In the genomic region with DNA sequence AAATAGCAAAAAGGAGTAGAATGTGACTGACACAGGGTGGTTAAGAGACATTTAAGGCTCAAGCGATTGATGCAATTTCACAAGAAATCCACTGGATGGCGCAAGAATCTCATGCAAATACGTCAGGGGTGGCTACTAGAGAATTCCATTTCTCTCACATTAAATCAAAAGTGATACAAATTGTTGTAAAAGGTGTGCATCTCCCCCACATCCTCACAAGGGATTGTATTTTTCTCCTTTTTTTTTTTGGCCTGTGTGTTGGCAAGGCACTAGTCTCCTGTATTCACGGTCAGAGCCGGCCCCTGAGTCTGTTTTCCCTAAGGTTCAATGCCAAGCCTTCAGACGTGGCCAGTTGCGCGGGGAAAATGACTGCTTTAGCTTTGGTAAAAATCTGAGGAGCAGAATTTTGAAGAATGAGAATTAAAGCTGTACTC, we compare ENCODE assay signal across 8 mouse cellular contexts.
A peak's percentile ranks its signal among the peaks of the same experiment; 100 is the strongest.
DNase-seq lines count a peak whose midpoint lies in the region; ATAC-seq and TF ChIP-seq lines count a peak whose summit lies in the region.

No protein-coding gene starts in this region.

- no peaks in the 10 kb centered on the region for H3K79me2 ChIP-seq in C2C12 (ENCODE audit: control insufficient read depth, insufficient read depth)

- WGBS in heart, postnatal 0 days, result 48% methylated on average over 8 of the region's 8 CpGs
- WGBS in heart, embryonic 12.5 days, result 43% methylated on average over 8 of the region's 8 CpGs
- WGBS in hindbrain, postnatal 0 days, result 16% methylated on average over 8 of the region's 8 CpGs

- no peak for ATAC-seq in heart, postnatal 0 days (ENCODE audit: insufficient read depth, low read depth)
- ATAC-seq in heart, embryonic 12.5 days (ENCODE audit: insufficient number of reproducible peaks, low FRiP score), result no peak
- ATAC-seq in hindbrain, postnatal 0 days, result peak; percentile 56
- no peak for ATAC-seq in erythroblast, adult 5-6 weeks (replicated peaks; ENCODE audit: low FRiP score, poor library complexity, severe bottlenecking)

- no peak overlapping the region for H3K4me3 ChIP-seq in heart, postnatal 0 days (ENCODE audit: low read depth, low read length)
- no peak overlapping the region for H3K4me3 ChIP-seq in heart, embryonic 12.5 days
- no peak overlapping the region for H3K4me3 ChIP-seq in C2C12 (ENCODE audit: insufficient read depth, poor library complexity, severe bottlenecking)
- 0 out of 2 replicates have a peak overlapping the region, but pooled peaks have one; percentile 8 for H3K4me3 ChIP-seq in hindbrain, postnatal 0 days (ENCODE audit: low read length)

- no peak overlapping the region for H3ac ChIP-seq in C2C12 (ENCODE audit: control insufficient read depth, insufficient read length, low read depth)

- H3K27me3 ChIP-seq in heart, postnatal 0 days (ENCODE audit: control insufficient read depth, insufficient read depth, low read length), result no peaks in the 10 kb centered on the region
- no peaks in the 10 kb centered on the region for H3K27me3 ChIP-seq in heart, embryonic 12.5 days (replicated peaks)
- H3K27me3 ChIP-seq in C2C12 (ENCODE audit: control insufficient read depth, insufficient read depth, insufficient read length), result no peaks in the 10 kb centered on the region
- H3K27me3 ChIP-seq in hindbrain, postnatal 0 days (ENCODE audit: insufficient read depth, low read length), result no peaks in the 10 kb centered on the region

- no peak overlapping the region for H3K9ac ChIP-seq in heart, postnatal 0 days (replicated peaks; ENCODE audit: low read depth, low read length)
- no peak overlapping the region for H3K9ac ChIP-seq in heart, embryonic 12.5 days
- H3K9ac ChIP-seq in hindbrain, postnatal 0 days (replicated peaks; ENCODE audit: low read length), result no peak overlapping the region

- peak; percentile 76 for TF ChIP-seq CTCF in heart, postnatal 0 days (IDR thresholded peaks at IDR 0.05; ENCODE audit: low read depth)
- TF ChIP-seq CTCF in C2C12 (IDR thresholded peaks at IDR 0.05; ENCODE audit: control insufficient read depth, insufficient read depth, insufficient read length), result peak; percentile 9
- peak; percentile 85 for TF ChIP-seq CTCF in hindbrain, postnatal 0 days (IDR thresholded peaks at IDR 0.05; ENCODE audit: low read depth)

- no peaks in the 10 kb centered on the region for H3K9me3 ChIP-seq in heart, postnatal 0 days (replicated peaks; ENCODE audit: control insufficient read depth, low read length)
- H3K9me3 ChIP-seq in heart, embryonic 12.5 days (replicated peaks), result no peaks in the 10 kb centered on the region
- no peaks in the 10 kb centered on the region for H3K9me3 ChIP-seq in hindbrain, postnatal 0 days (ENCODE audit: low read length)

- no peaks in the 10 kb centered on the region for H3K79me3 ChIP-seq in C2C12 (ENCODE audit: low read depth)

- H3K27ac ChIP-seq in heart, postnatal 0 days (ENCODE audit: low read depth), result no peak overlapping the region
- H3K27ac ChIP-seq in heart, embryonic 12.5 days (ENCODE audit: poor library complexity, severe bottlenecking), result no peak overlapping the region
- H3K27ac ChIP-seq in hindbrain, postnatal 0 days, result no peak overlapping the region

- no peaks in the 10 kb centered on the region for H3K4me1 ChIP-seq in heart, postnatal 0 days (ENCODE audit: control insufficient read depth, insufficient read depth)
- H3K4me1 ChIP-seq in heart, embryonic 12.5 days (replicated peaks), result no peaks in the 10 kb centered on the region
- no peaks in the 10 kb centered on the region for H3K4me1 ChIP-seq in hindbrain, postnatal 0 days (ENCODE audit: insufficient read depth, low read length)

- no peaks in the 10 kb centered on the region for H3K36me3 ChIP-seq in heart, postnatal 0 days (replicated peaks; ENCODE audit: control insufficient read depth, insufficient read depth, low read length)
- H3K36me3 ChIP-seq in heart, embryonic 12.5 days, result no peaks in the 10 kb centered on the region
- H3K36me3 ChIP-seq in C2C12 (ENCODE audit: control insufficient read depth, insufficient read depth), result no peaks in the 10 kb centered on the region
- no peaks in the 10 kb centered on the region for H3K36me3 ChIP-seq in hindbrain, postnatal 0 days (ENCODE audit: insufficient read depth, low read length)

- H3K4me2 ChIP-seq in heart, postnatal 0 days (ENCODE audit: low read depth, low read length), result no peak overlapping the region
- no peak overlapping the region for H3K4me2 ChIP-seq in heart, embryonic 12.5 days
- H3K4me2 ChIP-seq in hindbrain, postnatal 0 days (ENCODE audit: low read depth, low read length), result peak overlapping the region; percentile 47

- TF ChIP-seq EP300 in heart, postnatal 0 days (IDR thresholded peaks at IDR 0.05; ENCODE audit: low read depth), result no peak

- DNase-seq in heart, postnatal 0 days (ENCODE audit: low spot score), result peak; percentile 63
- peak; percentile 55 for DNase-seq in ZHBTc4 (ENCODE audit: low read depth, low spot score)
- DNase-seq in hindbrain, postnatal 0 days (ENCODE audit: low spot score), result peak; percentile 89
- no peak for DNase-seq in spleen, postnatal 36 days (ENCODE audit: low spot score in 2 of 2)
- DNase-seq in layer of hippocampus, postnatal 25 days (ENCODE audit: extremely low spot score in 1 of 2, low spot score in 1 of 2), result no peak

TF ChIP-seq in C2C12, 6 proteins besides CTCF, POLR2A, EP300 and RAD21:
- TF ChIP-seq MYOG (IDR thresholded peaks at IDR 0.05; ENCODE audit: control insufficient read depth, extremely low read depth, insufficient read length) (no peak), MYOD1 (IDR thresholded peaks at IDR 0.05; ENCODE audit: control insufficient read depth, insufficient read length, low read depth) (no peak)

Comparison
In these comparisons a context has a peak if more than half of its experiments do, and no peak if none do; other contexts are left out.
1. DNase-seq: peak in heart, postnatal 0 days (single experiment), ZHBTc4 (single experiment) and hindbrain, postnatal 0 days (single experiment); none in spleen, postnatal 36 days (0 of 2) and layer of hippocampus, postnatal 25 days (0 of 2).
2. CTCF ChIP-seq: peak in every context shown above with its lines; median percentile 85 in hindbrain, postnatal 0 days; 76 in heart, postnatal 0 days; 9 in C2C12.